Mouse (Mus musculus) forebrain, embryonic 13.5 days (tissue): ENCODE data around the gene Nfic. TPM values are rescaled to one million over a fixed set of nuclear protein-coding genes. Genes with fewer than 3 reads are reported as not detected.
A peak's percentile ranks its signal among the peaks of the same experiment; 100 is the strongest.

ENCODE experiments used
- ATAC-seq: fragments of 200-750 bp; cut with Nextera tagmentation; 2 replicates; pipeline ENCODE4 v1.8.0; 2017
- H3K27ac ChIP-seq: fragments of 300-500 bp; sonication (generic); 2 replicates; pipeline ENCODE4 v1.5.1; 2015; ENCODE audit warnings: inconsistent platforms, mild to moderate bottlenecking, moderate library complexity
- H3K27me3 ChIP-seq: fragments of 300-500 bp; sonication (generic); 2 replicates; pipeline ENCODE4 v1.6.1; 2015; ENCODE audit warnings: mild to moderate bottlenecking, inconsistent platforms
- H3K36me3 ChIP-seq: fragments of 300-500 bp; sonication (generic); 2 replicates; pipeline ENCODE4 v1.6.1; 2015; ENCODE audit warnings: mild to moderate bottlenecking, inconsistent platforms; ENCODE audit not compliant: poor library complexity, severe bottlenecking
- H3K4me1 ChIP-seq: fragments of 300-500 bp; sonication (generic); 2 replicates; pipeline ENCODE4 v1.6.1; 2015; ENCODE audit warnings: inconsistent platforms
- H3K4me2 ChIP-seq: fragments of 300-500 bp; sonication (generic); 2 replicates; pipeline ENCODE4 v1.6.1; 2015; ENCODE audit warnings: inconsistent platforms, mild to moderate bottlenecking, moderate library complexity
- H3K4me3 ChIP-seq: fragments of 300-500 bp; sonication (generic); 2 replicates; pipeline ENCODE4 v1.5.1; 2015; ENCODE audit warnings: mild to moderate bottlenecking, inconsistent platforms
- H3K9ac ChIP-seq: fragments of 300-500 bp; sonication (generic); 2 replicates; pipeline ENCODE4 v1.6.1; 2015; ENCODE audit warnings: mild to moderate bottlenecking, inconsistent platforms
- H3K9me3 ChIP-seq: fragments of 300-500 bp; sonication (generic); replicated peaks from 2 replicates; pipeline ENCODE4 v1.6.1; 2016; ENCODE audit warnings: inconsistent platforms
- WGBS: fragments of 180-500 bp; shearing (Covaris S2); methylation state at CpG from one replicate; pipeline ENCODE4 v1.1.7; 2015; 5-methylcytosine and 5-hydroxymethylcytosine counted together
- microRNA-seq: library from miRNA; unstranded; fragments of <30 nt; microRNA quantifications from one replicate; pipeline ENCODE4, GENCODE M21; 2016
- polyA plus RNA-seq: library from polyadenylated mRNA; unstranded; fragments of >200 nt; fragmentation: Nextera tagmentation; extraction: Ambion mirVana; gene quantifications from 2 replicates; pipeline ENCODE4 v1.2.1, GENCODE M21; 2015

Nfic gene
- polyA plus RNA-seq, 1 experiment from 2014 or later: 18.5 TPM

DNA sequence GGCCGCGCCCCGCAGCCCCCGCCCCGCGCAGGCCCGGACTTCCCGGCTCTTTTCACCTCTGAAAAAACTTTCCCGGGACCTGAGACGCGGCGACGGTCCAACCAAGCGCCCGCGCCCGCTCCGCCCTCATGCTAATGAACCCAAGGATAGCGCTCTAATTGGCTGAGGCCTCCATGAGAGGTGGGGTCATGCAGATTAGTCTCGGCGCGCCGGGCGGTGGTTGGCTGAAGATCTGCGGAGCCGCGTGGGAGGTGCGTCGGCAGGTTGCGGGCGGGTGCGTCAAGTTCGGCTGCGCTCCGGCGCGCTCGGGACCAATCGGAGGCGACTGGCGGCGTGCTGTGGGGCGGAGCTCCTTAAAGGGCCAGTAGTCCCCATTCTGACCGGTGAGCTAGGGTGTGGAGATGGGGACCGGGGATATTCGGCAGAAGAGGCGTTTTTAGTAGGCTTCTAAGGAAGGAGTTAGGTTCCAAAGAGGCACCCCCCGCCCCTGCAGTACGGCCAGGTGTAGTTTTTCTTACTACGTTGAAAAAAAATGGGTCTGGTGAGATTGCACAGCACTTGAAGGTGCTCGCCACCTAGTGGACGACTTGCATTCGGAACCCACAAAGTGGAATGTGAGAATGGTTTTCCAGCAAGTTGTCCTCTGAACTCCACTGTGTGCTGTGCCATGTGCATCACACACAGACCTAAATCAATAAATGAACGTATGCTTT is 104.9 kb downstream of the Nfic start, which contains the start of gene Hmg20b:
Gene Hmg20b (minus strand): TSS at position 130 of the 713 bp plus-strand sequence.
- Histone ChIP-seq H3K9me3 (no peaks in the 10 kb centered on the region), H3K36me3 (peaks cover 16% of the 10 kb centered on the region), H3K4me1 (peaks cover 32% of the 10 kb centered on the region), H3K4me2 (peak within 1 kb of the TSS; percentile 95), H3K4me3 (peak within 1 kb of the TSS; percentile 77), H3K27me3 (peaks cover 24% of the 10 kb centered on the region; the same call in 1 of the 2 replicates), H3K27ac (peak within 1 kb of the TSS; percentile 44), H3K9ac (peak within 1 kb of the TSS; percentile 82)
- peak; percentile 97 for ATAC-seq
- under 1% methylated on average over 54 of the region's 54 CpGs for WGBS

DNA sequence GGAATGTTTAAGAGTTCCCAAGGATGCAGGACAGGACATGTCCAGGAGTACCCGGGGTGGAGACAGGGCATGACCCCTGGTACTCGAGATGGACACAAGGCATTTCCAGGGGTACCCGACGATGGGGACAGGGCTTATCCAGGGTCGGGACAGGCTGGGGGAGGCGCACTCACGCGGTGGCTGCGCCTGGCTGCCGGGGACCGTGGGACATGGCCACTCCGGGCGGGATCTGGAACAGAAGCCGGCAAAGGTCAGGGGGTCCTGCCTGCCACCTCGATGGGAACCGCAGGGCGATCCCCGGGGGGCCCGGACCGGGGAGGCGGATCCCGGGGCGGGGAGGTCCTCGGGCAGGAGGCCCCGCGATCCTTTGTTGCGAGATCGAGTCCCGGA is 105.5 kb downstream of the Nfic start:
- Histone ChIP-seq H3K27ac (peak overlapping the region; percentile 44), H3K4me1 (peaks cover 32% of the 10 kb centered on the region), H3K9me3 (no peaks in the 10 kb centered on the region), H3K4me2 (peak overlapping the region; percentile 95), H3K36me3 (peaks cover 16% of the 10 kb centered on the region), H3K9ac (peak overlapping the region; percentile 82), H3K27me3 (peaks cover 30% of the 10 kb centered on the region), H3K4me3 (peak overlapping the region; percentile 77)
- 0% methylated on average over 25 of the region's 29 CpGs for WGBS
- ATAC-seq: peak; percentile 5; the same call in 1 of the 2 replicates

DNA sequence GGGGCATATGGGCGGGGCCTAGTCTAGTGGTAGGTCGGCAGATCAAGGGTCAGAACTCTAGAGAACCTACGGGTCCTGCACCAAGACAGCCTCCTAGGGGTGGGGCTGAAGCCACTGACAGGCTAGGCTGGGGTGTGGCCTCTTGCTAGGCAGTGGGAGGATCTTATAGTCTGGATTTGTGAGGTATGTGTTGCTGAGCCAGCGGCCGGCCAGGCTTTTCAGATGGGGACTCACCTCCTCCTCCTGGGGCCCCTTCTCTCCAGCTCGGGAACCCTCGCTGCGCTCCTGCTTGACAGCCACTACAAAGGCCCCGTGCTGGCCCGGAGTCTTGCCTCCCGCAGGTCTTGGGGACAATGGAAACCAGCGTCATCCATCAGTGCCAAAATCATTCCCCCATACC is 106.3 kb downstream of the Nfic start:
- Histone ChIP-seq H3K9ac (peak overlapping the region; percentile 82), H3K36me3 (peaks cover 16% of the 10 kb centered on the region), H3K27me3 (peaks cover 38% of the 10 kb centered on the region), H3K9me3 (no peaks in the 10 kb centered on the region), H3K4me1 (peaks cover 32% of the 10 kb centered on the region), H3K4me3 (peak overlapping the region; percentile 77), H3K27ac (no peak overlapping the region), H3K4me2 (peak overlapping the region; percentile 95)
- 4% methylated on average over 12 of the region's 12 CpGs for WGBS
- no peak for ATAC-seq

DNA sequence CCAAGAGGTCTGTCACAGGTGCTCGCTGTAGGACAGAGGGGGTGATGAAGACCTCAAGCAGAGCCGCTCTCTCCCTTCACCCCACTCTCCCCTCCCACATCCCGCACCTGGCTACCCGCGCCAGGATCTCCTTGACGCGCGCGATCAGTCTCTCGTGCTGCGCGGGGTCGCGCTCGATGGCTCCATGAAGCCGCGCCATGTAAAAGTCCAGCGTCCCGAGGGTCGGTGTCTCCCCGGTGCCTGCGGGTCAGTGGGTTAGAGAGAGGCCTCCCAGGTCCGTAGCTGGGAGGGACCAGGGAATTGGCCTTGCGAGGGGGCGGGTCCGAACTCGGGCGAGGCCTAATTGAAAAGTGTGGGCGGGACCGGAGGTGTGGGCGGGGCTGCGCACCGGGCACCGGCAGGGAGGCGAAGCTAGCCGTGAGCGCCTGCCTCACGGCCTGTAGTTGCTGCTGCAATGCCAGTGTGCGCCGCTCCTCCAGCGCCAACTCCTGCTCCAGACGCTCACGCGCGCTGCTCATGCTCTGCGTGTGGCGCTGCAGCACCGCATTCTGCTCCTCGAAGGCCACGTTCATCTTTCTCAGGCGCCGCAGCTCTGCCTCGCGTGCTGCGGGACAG is 108.9 kb downstream of the Nfic start:
- Histone ChIP-seq H3K4me2 (peak overlapping the region; percentile 58), H3K9ac (peak overlapping the region; percentile 60), H3K4me3 (peak overlapping the region; percentile 24), H3K4me1 (peaks cover 39% of the 10 kb centered on the region), H3K27me3 (peaks cover 63% of the 10 kb centered on the region), H3K36me3 (peaks cover 16% of the 10 kb centered on the region), H3K27ac (no peak overlapping the region; the same call in 1 of the 2 replicates), H3K9me3 (no peaks in the 10 kb centered on the region)
- WGBS: 6% methylated on average over 47 of the region's 55 CpGs
- ATAC-seq: peak; percentile 9; the same call in 1 of the 2 replicates

Small RNA genes within 50 kb of the gene (microRNA-seq; reads per million reads assigned to microRNA genes)
- gene Gm25595 (not detected), gene Mir1191b (1.3 reads per million), gene Mir6913 (not detected)

Other genes starting within 250 kb of the Nfic start
- gene Atcay, start 224.8 kb downstream of the Nfic start, polyA plus RNA-seq: 44.5 and 54.2 TPM in 2 replicates
- 9.7 and 10.9 TPM in 2 replicates for gene Zfr2, start 222.5 kb downstream of the Nfic start, polyA plus RNA-seq
- 5.6 and 7.4 TPM in 2 replicates for gene Matk, start 202.7 kb downstream of the Nfic start, polyA plus RNA-seq
- 134 and 135 TPM in 2 replicates for gene Mrpl54, start 188.7 kb downstream of the Nfic start, polyA plus RNA-seq
- gene Apba3, start 188.7 kb downstream of the Nfic start, polyA plus RNA-seq: 28.6 and 32.3 TPM in 2 replicates
- 6.2 and 7.1 TPM in 2 replicates for gene Tjp3, start 164.1 kb downstream of the Nfic start, polyA plus RNA-seq
- gene Pip5k1c, start 162.7 kb downstream of the Nfic start, polyA plus RNA-seq: 73.1 and 87.2 TPM in 2 replicates
- gene Cactin, start 134.5 kb downstream of the Nfic start, polyA plus RNA-seq: 39.9 and 42.0 TPM in 2 replicates
- 2.6 and 3.8 TPM in 2 replicates for gene Tbxa2r, start 126.9 kb downstream of the Nfic start, polyA plus RNA-seq
- gene Gipc3, start 112.4 kb downstream of the Nfic start, polyA plus RNA-seq: not detected in 2 replicates
- gene Hmg20b, start 105.2 kb downstream of the Nfic start, polyA plus RNA-seq: 60.6 and 61.1 TPM in 2 replicates
- 6.3 and 6.8 TPM in 2 replicates for gene Mfsd12, start 98.1 kb downstream of the Nfic start, polyA plus RNA-seq
- gene 4930404N11Rik, start 89.8 kb downstream of the Nfic start, polyA plus RNA-seq: 0.44 and 0.45 TPM in 2 replicates
- 117 and 128 TPM in 2 replicates for gene Fzr1, start 77.1 kb downstream of the Nfic start, polyA plus RNA-seq
- 76.7 and 87.3 TPM in 2 replicates for gene Dohh, start 71.2 kb downstream of the Nfic start, polyA plus RNA-seq
- 4.2 and 5.8 TPM in 2 replicates for gene Gm48551, start 71.2 kb downstream of the Nfic start, polyA plus RNA-seq
- gene Gm48552, start 66.6 kb downstream of the Nfic start, polyA plus RNA-seq: 2.1 and 2.3 TPM in 2 replicates
- 1.8 TPM in 2 replicates for gene Smim24, start 62.6 kb downstream of the Nfic start, polyA plus RNA-seq
- gene Celf5, start 27.1 kb upstream of the Nfic start, polyA plus RNA-seq: 48.8 and 57.4 TPM in 2 replicates
- 56.8 and 60.9 TPM in 2 replicates for gene Ncln, start 40.8 kb upstream of the Nfic start, polyA plus RNA-seq
- 0.52 and 0.53 TPM in 2 replicates for gene S1pr4, start 44.5 kb upstream of the Nfic start, polyA plus RNA-seq
- 0.48 and 0.57 TPM in 2 replicates for gene Gna15, start 68.6 kb upstream of the Nfic start, polyA plus RNA-seq
- gene Gna11, start 89.6 kb upstream of the Nfic start, polyA plus RNA-seq: 79.0 and 84.3 TPM in 2 replicates
- gene Aes, start 103.9 kb upstream of the Nfic start, polyA plus RNA-seq: 430 and 502 TPM in 2 replicates
- 15.1 and 17.7 TPM in 2 replicates for gene Tle2, start 118.9 kb upstream of the Nfic start, polyA plus RNA-seq
- 1.8 and 4.1 TPM in 2 replicates for gene Tle6, start 145.4 kb upstream of the Nfic start, polyA plus RNA-seq
- gene BC025920, start 150.6 kb upstream of the Nfic start, polyA plus RNA-seq: 2.0 and 3.7 TPM in 2 replicates
- 56.6 and 65.3 TPM in 2 replicates for gene Sirt6, start 172.2 kb upstream of the Nfic start, polyA plus RNA-seq
- 6.4 and 6.9 TPM in 2 replicates for gene Ankrd24, start 172.9 kb upstream of the Nfic start, polyA plus RNA-seq
- 5.4 and 5.6 TPM in 2 replicates for gene Gm10778, start 193.4 kb upstream of the Nfic start, polyA plus RNA-seq
- gene Zfp433, start 249.2 kb upstream of the Nfic start, polyA plus RNA-seq: 22.8 and 23.2 TPM in 2 replicates